Mouse (Mus musculus): ENCODE measurements at regions not wholly inside any gene's neighbourhood (a gene's known extent, or its start where the extent isn't known, plus 50 kb on each side); places are given as distances from the start of the nearest gene placed in this dataset.
"Not testable (repeated sequence)": the region's sequence is repeated elsewhere in the genome, so short reads cannot be mapped to it uniquely, and the experiment has no call there.

- H3K4me3 ChIP-seq (ENCODE audit: insufficient read depth, low read depth, low read length) = no peak overlapping the region
- no peak overlapping the region for H3K27ac ChIP-seq (replicated peaks; ENCODE audit: low read depth, low read length)
- H3K4me1 ChIP-seq (ENCODE audit: control insufficient read depth, insufficient read depth, insufficient read length, low read length) = no peaks in the 10 kb centered on the region
Observed at GRCm38 (mm10) chr6:4149663-4150062, 62.9 kb upstream of the Bet1 start.

- Histone ChIP-seq H3K27ac (replicated peaks; ENCODE audit: low read depth, low read length) (no peak overlapping the region), H3K4me1 (ENCODE audit: control insufficient read depth, insufficient read depth, insufficient read length, low read length) (no peaks in the 10 kb centered on the region), H3K4me3 (ENCODE audit: insufficient read depth, low read depth, low read length) (no peak overlapping the region)
Observed at GRCm38 (mm10) chr6:4158293-4158692, 71.5 kb upstream of the Bet1 start.

- no peaks in the 10 kb centered on the region for H3K4me1 ChIP-seq (ENCODE audit: control insufficient read depth, insufficient read depth, insufficient read length, low read length)
- H3K4me3 ChIP-seq (ENCODE audit: insufficient read depth, low read depth, low read length) = no peak overlapping the region
Observed at GRCm38 (mm10) chr6:4163733-4164132, 77.0 kb upstream of the Bet1 start.

GRCm38 (mm10) chr6:4167112-4167511, 80.3 kb upstream of the Bet1 start:
- Histone ChIP-seq H3K4me3 (ENCODE audit: insufficient read depth, low read depth, low read length) (no peak overlapping the region), H3K4me1 (ENCODE audit: control insufficient read depth, insufficient read depth, insufficient read length, low read length) (no peaks in the 10 kb centered on the region), H3K27ac (replicated peaks; ENCODE audit: low read depth, low read length) (no peak overlapping the region)

More at GRCm38 (mm10) chr6:4163733-4164132, 77.0 kb upstream of the Bet1 start:
- H3K27ac ChIP-seq (replicated peaks; ENCODE audit: low read depth, low read length) = no peak overlapping the region

- no peaks in the 10 kb centered on the region for H3K4me1 ChIP-seq (ENCODE audit: control insufficient read depth, insufficient read depth, insufficient read length, low read length)
- no peak overlapping the region for H3K4me3 ChIP-seq (ENCODE audit: insufficient read depth, low read depth, low read length)
- no peak overlapping the region for H3K27ac ChIP-seq (replicated peaks; ENCODE audit: low read depth, low read length)
Observed at GRCm38 (mm10) chr6:4167757-4168156, 81.0 kb upstream of the Bet1 start.

GRCm38 (mm10) chr6:4171561-4171960, 84.8 kb upstream of the Bet1 start:
- H3K4me1 ChIP-seq (ENCODE audit: control insufficient read depth, insufficient read depth, insufficient read length, low read length) = no peaks in the 10 kb centered on the region
- H3K27ac ChIP-seq (replicated peaks; ENCODE audit: low read depth, low read length) = no peak overlapping the region
- H3K4me3 ChIP-seq (ENCODE audit: insufficient read depth, low read depth, low read length) = no peak overlapping the region

GRCm38 (mm10) chr6:4187683-4188082, 100.9 kb upstream of the Bet1 start:
- H3K4me3 ChIP-seq (ENCODE audit: insufficient read depth, low read depth, low read length) = no peak overlapping the region
- H3K27ac ChIP-seq (replicated peaks; ENCODE audit: low read depth, low read length) = no peak overlapping the region
- no peaks in the 10 kb centered on the region for H3K4me1 ChIP-seq (ENCODE audit: control insufficient read depth, insufficient read depth, insufficient read length, low read length)

GRCm38 (mm10) chr6:4190976-4191375, 104.2 kb upstream of the Bet1 start:
- H3K4me1 ChIP-seq (ENCODE audit: control insufficient read depth, insufficient read depth, insufficient read length, low read length); H3K27ac ChIP-seq (replicated peaks; ENCODE audit: low read depth, low read length); H3K4me3 ChIP-seq (ENCODE audit: insufficient read depth, low read depth, low read length): not testable (repeated sequence)

GRCm38 (mm10) chr6:4193286-4193685, 106.5 kb upstream of the Bet1 start:
- Histone ChIP-seq H3K4me3 (ENCODE audit: insufficient read depth, low read depth, low read length) (no peak overlapping the region), H3K4me1 (ENCODE audit: control insufficient read depth, insufficient read depth, insufficient read length, low read length) (no peaks in the 10 kb centered on the region), H3K27ac (replicated peaks; ENCODE audit: low read depth, low read length) (no peak overlapping the region)

GRCm38 (mm10) chr6:4201176-4201575, 114.4 kb upstream of the Bet1 start:
- Histone ChIP-seq H3K4me1 (ENCODE audit: control insufficient read depth, insufficient read depth, insufficient read length, low read length) (no peaks in the 10 kb centered on the region), H3K4me3 (ENCODE audit: insufficient read depth, low read depth, low read length) (no peak overlapping the region), H3K27ac (replicated peaks; ENCODE audit: low read depth, low read length) (no peak overlapping the region)

GRCm38 (mm10) chr6:4205681-4206080, 118.9 kb upstream of the Bet1 start:
- Histone ChIP-seq H3K4me1 (ENCODE audit: control insufficient read depth, insufficient read depth, insufficient read length, low read length) (no peaks in the 10 kb centered on the region), H3K27ac (replicated peaks; ENCODE audit: low read depth, low read length) (no peak overlapping the region), H3K4me3 (ENCODE audit: insufficient read depth, low read depth, low read length) (no peak overlapping the region)

GRCm38 (mm10) chr6:4245265-4246112, 158.7 kb upstream of the Bet1 start:
- H3K27ac ChIP-seq (replicated peaks; ENCODE audit: low read depth, low read length) = no peak overlapping the region
- H3K4me1 ChIP-seq (ENCODE audit: control insufficient read depth, insufficient read depth, insufficient read length, low read length) = no peaks in the 10 kb centered on the region
- no peak overlapping the region for H3K4me3 ChIP-seq (ENCODE audit: insufficient read depth, low read depth, low read length)

GRCm38 (mm10) chr6:4246113-4246419, 159.3 kb upstream of the Bet1 start:
- Histone ChIP-seq H3K4me3 (ENCODE audit: insufficient read depth, low read depth, low read length) (no peak overlapping the region), H3K4me1 (ENCODE audit: control insufficient read depth, insufficient read depth, insufficient read length, low read length) (no peaks in the 10 kb centered on the region), H3K27ac (replicated peaks; ENCODE audit: low read depth, low read length) (no peak overlapping the region)

- no peaks in the 10 kb centered on the region for H3K4me1 ChIP-seq (ENCODE audit: control insufficient read depth, insufficient read depth, insufficient read length, low read length)
- no peak overlapping the region for H3K27ac ChIP-seq (replicated peaks; ENCODE audit: low read depth, low read length)
Observed at GRCm38 (mm10) chr6:4276607-4277006, 189.8 kb upstream of the Bet1 start.

GRCm38 (mm10) chr6:4277245-4277890, 190.6 kb upstream of the Bet1 start:
- H3K4me1 ChIP-seq (ENCODE audit: control insufficient read depth, insufficient read depth, insufficient read length, low read length) = no peaks in the 10 kb centered on the region
- H3K4me3 ChIP-seq (ENCODE audit: insufficient read depth, low read depth, low read length) = no peak overlapping the region
- no peak overlapping the region for H3K27ac ChIP-seq (replicated peaks; ENCODE audit: low read depth, low read length)

More at GRCm38 (mm10) chr6:4276607-4277006, 189.8 kb upstream of the Bet1 start:
- no peak overlapping the region for H3K4me3 ChIP-seq (ENCODE audit: insufficient read depth, low read depth, low read length)

GRCm38 (mm10) chr6:4291380-4291779, 204.6 kb upstream of the Bet1 start:
- Histone ChIP-seq H3K4me1 (ENCODE audit: control insufficient read depth, insufficient read depth, insufficient read length, low read length) (no peaks in the 10 kb centered on the region), H3K27ac (replicated peaks; ENCODE audit: low read depth, low read length) (no peak overlapping the region)

More at GRCm38 (mm10) chr6:4291380-4291779, 204.6 kb upstream of the Bet1 start:
- H3K4me3 ChIP-seq (ENCODE audit: insufficient read depth, low read depth, low read length) = no peak overlapping the region

All from brown adipose tissue, adult 24 weeks (tissue).